Mouse (Mus musculus): ENCODE data around the gene Gm37240. TPM values are rescaled to one million over a fixed set of nuclear protein-coding genes. Genes with fewer than 3 reads are reported as not detected.

Gm37240 gene
- polyA plus RNA-seq (2014; fragmentation: Nextera tagmentation; extraction: Ambion mirVana) = 5.8 and 15.1 TPM in 2 replicates

GRCm38 (mm10) chr3:85887239-85887827, at the start of gene Gm37240, which contains the start of gene Glt28d2:
Gene Gm37240, minus strand, starts transcription at chr3:85887518.
Gene Glt28d2, minus strand, starts transcription at chr3:85887516.
- peak; percentile 96 for ATAC-seq (ENCODE audit: low FRiP score, low TSS enrichment)
- no peaks in the 10 kb centered on the region for H3K9me3 ChIP-seq (ENCODE audit: control insufficient read depth, low read length)
- peak within 1 kb of the TSS; percentile 65 for H3K9ac ChIP-seq (ENCODE audit: low read depth, low read length)
- H3K36me3 ChIP-seq (ENCODE audit: control insufficient read depth, insufficient read depth, low read length) = no peaks in the 10 kb centered on the region
- WGBS = 0% methylated on average over 42 of the region's 48 CpGs
- H3K27me3 ChIP-seq (ENCODE audit: control insufficient read depth, insufficient read depth, low read length) = no peaks in the 10 kb centered on the region; the same call in none of the 2 replicates
- peak within 1 kb of the TSS; percentile 70 for H3K27ac ChIP-seq (ENCODE audit: low read depth, low read length)
- peaks cover 9% of the 10 kb centered on the region; the same call in 1 of the 2 replicates for H3K4me1 ChIP-seq (ENCODE audit: control insufficient read depth, insufficient read depth, low read length)
- H3K4me3 ChIP-seq (ENCODE audit: low read length) = peak within 1 kb of the TSS; percentile 59
- H3K4me2 ChIP-seq (replicated peaks; ENCODE audit: low read depth, low read length) = peak within 1 kb of the TSS; percentile 86

DNA sequence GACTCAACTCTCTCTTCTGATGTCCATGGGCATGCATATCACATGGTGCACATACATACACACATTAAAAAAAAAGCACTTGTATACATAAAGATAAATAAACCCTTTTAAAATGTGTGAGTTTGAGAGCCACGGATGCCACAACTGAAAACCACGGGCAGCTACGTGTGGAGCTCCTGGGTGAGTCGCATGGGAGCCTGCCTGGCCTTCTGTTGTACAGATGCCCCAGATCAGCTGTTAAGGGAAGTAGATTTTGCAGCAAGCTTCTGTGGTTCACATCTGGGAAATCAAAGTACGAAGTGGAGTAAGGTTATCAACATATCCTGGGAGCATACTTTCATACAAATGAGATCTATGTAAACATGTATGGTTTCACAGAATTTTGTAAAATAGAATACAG, 46.3 kb upstream of the Gm37240 start:
- Histone ChIP-seq H3K9ac (ENCODE audit: low read depth, low read length) (no peak overlapping the region), H3K4me3 (ENCODE audit: low read length) (no peak overlapping the region), H3K36me3 (ENCODE audit: control insufficient read depth, insufficient read depth, low read length) (no peaks in the 10 kb centered on the region), H3K9me3 (ENCODE audit: control insufficient read depth, low read length) (no peaks in the 10 kb centered on the region), H3K27me3 (ENCODE audit: control insufficient read depth, insufficient read depth, low read length) (no peaks in the 10 kb centered on the region), H3K4me1 (ENCODE audit: control insufficient read depth, insufficient read depth, low read length) (no peaks in the 10 kb centered on the region), H3K27ac (ENCODE audit: low read depth, low read length) (no peak overlapping the region), H3K4me2 (replicated peaks; ENCODE audit: low read depth, low read length) (no peak overlapping the region)
- 91% methylated on average over 5 of the region's 5 CpGs for WGBS
- no peak for ATAC-seq (ENCODE audit: low FRiP score, low TSS enrichment)

- Histone ChIP-seq H3K9me3 (ENCODE audit: control insufficient read depth, low read length) (no peaks in the 10 kb centered on the region), H3K4me3 (ENCODE audit: low read length) (no peak overlapping the region), H3K4me1 (ENCODE audit: control insufficient read depth, insufficient read depth, low read length) (no peaks in the 10 kb centered on the region), H3K36me3 (ENCODE audit: control insufficient read depth, insufficient read depth, low read length) (no peaks in the 10 kb centered on the region), H3K27me3 (ENCODE audit: control insufficient read depth, insufficient read depth, low read length) (no peaks in the 10 kb centered on the region), H3K9ac (ENCODE audit: low read depth, low read length) (no peak overlapping the region), H3K27ac (ENCODE audit: low read depth, low read length) (no peak overlapping the region), H3K4me2 (replicated peaks; ENCODE audit: low read depth, low read length) (no peak overlapping the region)
- WGBS = 67% methylated on average over 6 of the region's 6 CpGs
- no peak for ATAC-seq (ENCODE audit: low FRiP score, low TSS enrichment)
Measured at GRCm38 (mm10) chr3:85931859-85932258, 44.5 kb upstream of the Gm37240 start.

GRCm38 (mm10) chr3:85930671-85931255, 43.4 kb upstream of the Gm37240 start:
- ATAC-seq (ENCODE audit: low FRiP score, low TSS enrichment) = no peak
- Histone ChIP-seq H3K4me2 (replicated peaks; ENCODE audit: low read depth, low read length) (no peak overlapping the region), H3K9me3 (ENCODE audit: control insufficient read depth, low read length) (no peaks in the 10 kb centered on the region), H3K9ac (ENCODE audit: low read depth, low read length) (no peak overlapping the region), H3K4me1 (ENCODE audit: control insufficient read depth, insufficient read depth, low read length) (no peaks in the 10 kb centered on the region), H3K36me3 (ENCODE audit: control insufficient read depth, insufficient read depth, low read length) (no peaks in the 10 kb centered on the region), H3K4me3 (ENCODE audit: low read length) (no peak overlapping the region), H3K27ac (ENCODE audit: low read depth, low read length) (no peak overlapping the region), H3K27me3 (ENCODE audit: control insufficient read depth, insufficient read depth, low read length) (no peaks in the 10 kb centered on the region)
- WGBS = 73% methylated on average over 11 of the region's 11 CpGs

GRCm38 (mm10) chr3:85929711-85930110, 42.4 kb upstream of the Gm37240 start:
- Histone ChIP-seq H3K27ac (ENCODE audit: low read depth, low read length) (no peak overlapping the region), H3K9me3 (ENCODE audit: control insufficient read depth, low read length) (no peaks in the 10 kb centered on the region), H3K4me2 (replicated peaks; ENCODE audit: low read depth, low read length) (no peak overlapping the region), H3K4me1 (ENCODE audit: control insufficient read depth, insufficient read depth, low read length) (no peaks in the 10 kb centered on the region), H3K36me3 (ENCODE audit: control insufficient read depth, insufficient read depth, low read length) (no peaks in the 10 kb centered on the region), H3K4me3 (ENCODE audit: low read length) (no peak overlapping the region), H3K9ac (ENCODE audit: low read depth, low read length) (no peak overlapping the region), H3K27me3 (ENCODE audit: control insufficient read depth, insufficient read depth, low read length) (no peaks in the 10 kb centered on the region)
- ATAC-seq (ENCODE audit: low FRiP score, low TSS enrichment) = no peak
- 83% methylated on average over 5 of the region's 5 CpGs for WGBS

DNA sequence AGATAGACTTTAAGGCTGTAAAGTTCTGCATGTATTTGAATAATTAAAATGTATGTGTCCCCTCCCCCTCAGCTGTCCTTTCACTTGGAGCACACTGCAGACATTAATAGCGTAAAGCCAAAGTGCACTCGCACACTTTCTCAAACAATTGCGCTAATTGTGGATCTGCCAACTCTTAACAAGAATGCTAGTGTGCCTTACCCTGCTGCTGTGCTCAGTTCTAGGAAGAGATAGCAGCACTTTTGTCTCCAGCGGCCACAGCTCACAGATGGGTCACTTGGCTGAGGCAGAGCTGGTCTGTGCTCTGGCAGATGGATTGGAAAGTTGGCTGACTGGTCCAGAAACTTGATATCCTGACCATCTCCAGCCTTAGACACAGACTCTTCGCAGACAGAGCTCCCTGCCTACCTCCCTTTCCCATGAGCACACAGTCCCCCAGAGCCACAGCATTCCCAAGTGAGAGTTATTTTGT, 40.9 kb upstream of the Gm37240 start:
- no peak overlapping the region for H3K27ac ChIP-seq (ENCODE audit: low read depth, low read length)
- H3K27me3 ChIP-seq (ENCODE audit: control insufficient read depth, insufficient read depth, low read length) = no peaks in the 10 kb centered on the region
- no peak for ATAC-seq (ENCODE audit: low FRiP score, low TSS enrichment)
- H3K9ac ChIP-seq (ENCODE audit: low read depth, low read length) = no peak overlapping the region
- H3K4me3 ChIP-seq (ENCODE audit: low read length) = no peak overlapping the region
- WGBS = 75% methylated on average over 5 of the region's 5 CpGs
- no peaks in the 10 kb centered on the region for H3K9me3 ChIP-seq (ENCODE audit: control insufficient read depth, low read length)
- peaks cover 7% of the 10 kb centered on the region; the same call in 1 of the 2 replicates for H3K4me1 ChIP-seq (ENCODE audit: control insufficient read depth, insufficient read depth, low read length)
- H3K4me2 ChIP-seq (replicated peaks; ENCODE audit: low read depth, low read length) = no peak overlapping the region
- no peaks in the 10 kb centered on the region for H3K36me3 ChIP-seq (ENCODE audit: control insufficient read depth, insufficient read depth, low read length)

DNA sequence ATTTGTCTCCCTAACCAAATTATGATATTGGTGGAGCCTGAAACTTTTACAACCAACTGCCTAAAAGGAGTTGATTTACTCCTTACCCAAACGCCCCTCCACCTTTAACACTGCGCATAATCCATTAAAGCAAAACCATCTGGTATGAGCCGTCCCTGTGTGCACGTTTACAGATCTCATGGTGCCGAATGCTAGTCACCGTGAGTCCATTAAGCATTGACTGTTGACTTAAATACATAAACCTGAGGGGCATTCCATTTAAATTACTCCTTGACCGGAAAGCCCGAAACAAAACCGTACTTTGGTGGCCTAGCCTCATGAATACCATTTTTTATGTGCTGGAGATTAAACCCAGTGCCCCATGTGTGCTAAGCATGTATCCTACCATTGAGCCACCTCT, 40.0 kb upstream of the Gm37240 start:
- no peak for ATAC-seq (ENCODE audit: low FRiP score, low TSS enrichment)
- no peak overlapping the region for H3K4me2 ChIP-seq (replicated peaks; ENCODE audit: low read depth, low read length)
- H3K36me3 ChIP-seq (ENCODE audit: control insufficient read depth, insufficient read depth, low read length) = no peaks in the 10 kb centered on the region
- no peaks in the 10 kb centered on the region for H3K9me3 ChIP-seq (ENCODE audit: control insufficient read depth, low read length)
- H3K9ac ChIP-seq (ENCODE audit: low read depth, low read length) = no peak overlapping the region
- H3K27ac ChIP-seq (ENCODE audit: low read depth, low read length) = no peak overlapping the region
- no peak overlapping the region for H3K4me3 ChIP-seq (ENCODE audit: low read length)
- WGBS = 50% methylated on average over 9 of the region's 9 CpGs
- H3K27me3 ChIP-seq (ENCODE audit: control insufficient read depth, insufficient read depth, low read length) = no peaks in the 10 kb centered on the region
- peaks cover 7% of the 10 kb centered on the region; the same call in 1 of the 2 replicates for H3K4me1 ChIP-seq (ENCODE audit: control insufficient read depth, insufficient read depth, low read length)

DNA sequence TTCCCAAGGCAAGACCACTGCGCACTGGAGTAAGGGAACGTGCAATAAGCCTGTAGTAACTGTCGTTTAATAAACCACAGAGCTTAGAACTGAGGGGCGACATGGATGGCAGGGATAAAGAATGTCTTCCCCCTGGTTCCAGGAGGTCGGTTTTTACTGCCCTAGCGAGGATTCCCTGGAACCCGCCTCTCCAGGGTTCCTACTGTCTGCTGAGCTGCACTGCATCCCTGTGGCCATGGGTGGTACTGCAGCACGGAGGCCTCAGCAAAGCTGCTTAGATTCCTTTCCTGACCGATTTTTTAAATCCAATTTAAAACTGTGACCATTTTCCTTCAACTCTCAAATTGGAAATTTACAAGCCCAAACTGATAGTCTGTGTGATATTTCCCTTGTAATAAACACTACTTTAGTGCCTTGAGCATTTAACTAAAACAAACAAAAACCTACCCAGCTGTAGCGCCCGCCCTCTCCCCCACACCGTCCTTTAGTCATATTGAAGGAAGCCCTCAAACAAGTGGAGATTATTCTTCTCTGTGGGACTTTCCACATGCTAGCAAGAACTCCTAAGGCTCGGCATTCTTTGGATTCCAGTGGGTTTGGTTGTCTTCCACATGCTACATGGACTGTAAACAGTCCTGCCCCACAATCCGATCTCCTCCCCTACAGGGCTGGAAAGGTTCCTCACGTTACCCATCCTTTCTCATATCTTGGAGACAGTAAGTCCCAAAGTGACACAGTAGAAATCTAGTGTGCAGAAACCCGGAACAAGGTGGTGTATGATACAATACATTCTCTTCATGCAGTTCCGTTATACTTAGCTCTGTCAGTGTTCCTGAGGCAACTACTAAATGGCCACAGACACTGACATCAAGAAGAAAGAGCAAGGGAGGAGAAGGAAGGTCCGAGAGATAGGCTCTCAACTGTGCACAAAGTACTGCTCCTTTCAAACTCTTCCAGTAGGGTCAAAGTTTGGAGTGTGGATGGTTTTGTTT, 36.9 kb upstream of the Gm37240 start:
- peak; percentile 82; the same call in 1 of the 2 replicates for ATAC-seq (ENCODE audit: low FRiP score, low TSS enrichment)
- H3K9ac ChIP-seq (ENCODE audit: low read depth, low read length) = no peak overlapping the region
- H3K4me3 ChIP-seq (ENCODE audit: low read length) = no peak overlapping the region
- H3K27me3 ChIP-seq (ENCODE audit: control insufficient read depth, insufficient read depth, low read length) = no peaks in the 10 kb centered on the region
- H3K4me2 ChIP-seq (replicated peaks; ENCODE audit: low read depth, low read length) = peak overlapping the region; percentile 17; the same call in 1 of the 2 replicates
- peaks cover 7% of the 10 kb centered on the region; the same call in 1 of the 2 replicates for H3K4me1 ChIP-seq (ENCODE audit: control insufficient read depth, insufficient read depth, low read length)
- H3K36me3 ChIP-seq (ENCODE audit: control insufficient read depth, insufficient read depth, low read length) = no peaks in the 10 kb centered on the region
- no peak overlapping the region for H3K27ac ChIP-seq (ENCODE audit: low read depth, low read length)
- 43% methylated on average over 18 of the region's 18 CpGs for WGBS
- H3K9me3 ChIP-seq (ENCODE audit: control insufficient read depth, low read length) = no peaks in the 10 kb centered on the region
